Mouse (Mus musculus): Measurements from ENCODE around the gene Gm5800.
"Not testable (repeated sequence)": the region's sequence is repeated elsewhere in the genome, so short reads cannot be mapped to it uniquely, and the experiment has no call there.

Gm5800 gene

DNA sequence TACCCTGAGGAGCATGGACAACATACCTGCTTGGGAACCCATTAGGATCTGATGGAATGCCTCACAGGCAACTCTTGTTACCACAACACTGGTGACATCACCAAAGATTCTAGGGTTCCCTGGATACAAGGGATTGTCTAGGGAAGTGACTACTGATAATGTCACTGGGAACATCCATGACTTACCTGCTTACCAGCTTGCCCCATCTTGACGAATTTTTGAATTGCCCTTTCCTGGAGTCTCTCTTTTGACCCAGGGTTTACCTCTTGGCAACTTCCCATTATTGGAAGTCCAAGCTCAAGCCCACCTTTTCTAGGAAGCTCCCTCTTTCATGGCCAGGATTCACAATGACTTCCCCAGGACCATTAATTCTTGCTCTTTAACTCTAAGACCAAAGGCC lies at the start of gene Gm5800:
Gene Gm5800, minus strand, starts transcription at position 101 of the 400 bp plus-strand sequence.
- DNase-seq (ENCODE audit: low read depth, low spot score) = no peak

DNA sequence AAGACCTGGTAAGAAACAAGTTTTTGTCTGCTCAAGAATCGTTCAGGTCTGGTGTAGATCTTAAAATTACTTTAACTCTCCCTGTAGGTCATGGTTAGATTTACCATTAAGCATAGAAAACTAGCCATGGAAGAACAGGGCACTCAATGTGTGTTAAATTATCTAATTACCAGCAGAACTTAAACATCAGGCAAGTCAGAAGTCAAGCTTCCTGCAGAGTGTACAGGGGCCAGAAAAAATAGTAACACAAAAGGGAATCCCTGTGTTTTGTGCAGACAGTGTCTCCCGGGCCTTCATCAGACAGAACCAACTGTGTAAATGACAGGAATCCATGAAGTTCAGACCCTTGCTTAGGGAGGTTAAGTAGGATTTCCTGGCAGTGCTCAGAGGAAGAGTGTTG lies 39.0 kb upstream of the Gm5800 start:
- no peak for DNase-seq (ENCODE audit: low read depth, low spot score)

GRCm38 (mm10) chr14:51740347-51741170 lies 23.6 kb upstream of the Gm5800 start:
- DNase-seq (ENCODE audit: low read depth, low spot score) = no peak

DNA sequence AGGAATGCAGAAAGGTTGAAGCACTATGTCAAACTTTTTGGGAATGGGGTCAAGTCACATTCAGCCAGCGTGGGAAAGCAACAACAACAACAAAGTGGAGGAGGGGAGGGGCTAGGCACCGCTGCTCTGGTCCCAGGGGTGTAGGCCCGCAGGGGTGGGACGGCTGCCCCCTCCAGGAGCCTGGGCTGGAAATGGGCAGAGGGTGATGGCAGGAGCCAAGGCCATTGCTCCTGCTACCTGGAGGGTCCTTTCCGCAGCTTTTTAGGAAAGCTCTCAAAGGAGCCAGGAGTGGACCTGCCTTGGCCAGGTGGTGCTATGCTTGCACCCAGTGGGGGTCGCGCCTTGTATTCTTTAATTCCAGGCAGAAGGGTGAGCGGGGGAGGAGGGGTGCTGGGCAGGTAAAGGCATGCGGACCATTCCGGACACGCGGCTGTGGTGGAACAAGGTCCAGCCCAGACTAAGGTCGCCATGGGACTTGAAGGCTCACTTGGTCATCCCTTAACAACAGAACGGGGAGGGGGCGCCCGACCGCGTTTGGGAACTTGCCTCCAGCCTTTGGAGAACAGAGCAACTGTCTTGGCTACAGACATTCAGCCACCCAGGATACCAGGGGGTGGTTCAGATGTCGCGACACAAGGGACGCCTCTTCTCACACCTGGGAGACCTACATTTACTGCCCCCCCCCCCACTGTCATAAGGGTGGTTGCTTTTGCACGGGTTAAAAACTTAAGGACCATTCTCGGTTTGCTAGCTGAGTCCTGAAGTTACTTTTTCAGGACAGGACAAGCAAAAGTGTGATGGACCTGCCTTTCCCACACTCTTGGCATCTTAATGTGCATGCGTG lies 22.4 kb upstream of the Gm5800 start:
- DNase-seq (ENCODE audit: low read depth, low spot score) = no peak

DNA sequence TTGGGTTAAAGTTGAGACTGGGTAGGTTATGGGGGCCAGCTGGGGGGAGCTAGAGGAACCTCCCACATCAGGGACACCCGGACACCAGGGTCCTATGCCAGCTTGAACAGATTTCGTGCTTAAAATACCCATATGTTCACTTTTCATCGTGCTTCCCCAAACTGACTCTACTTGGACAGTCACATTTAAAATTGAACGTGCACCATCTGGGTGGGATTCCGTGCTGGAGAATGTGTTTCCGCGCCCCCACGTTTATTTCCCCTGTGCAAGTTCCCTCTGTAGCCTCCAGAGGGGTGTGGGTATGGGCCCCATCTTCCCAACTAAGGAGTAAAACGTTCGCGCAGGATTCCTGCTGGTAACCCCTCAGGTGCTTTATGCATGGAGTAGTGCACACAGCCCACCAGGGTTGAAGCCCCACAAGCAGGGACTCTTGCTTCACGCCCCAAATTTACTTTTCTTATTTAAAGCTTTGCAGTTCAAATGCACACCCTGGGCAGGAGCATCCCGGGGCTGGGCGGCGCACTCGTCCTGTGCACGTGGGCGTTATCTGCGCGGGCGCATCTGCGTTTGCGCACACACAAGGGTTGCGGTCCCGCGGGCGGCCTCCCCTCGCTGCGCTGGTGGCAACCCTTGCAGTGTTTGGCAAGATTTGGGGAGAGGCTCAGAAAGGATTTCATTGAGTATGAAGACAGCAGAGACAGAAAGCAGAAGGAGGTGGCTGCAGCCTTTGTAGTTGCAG lies 21.6 kb upstream of the Gm5800 start:
- DNase-seq (ENCODE audit: low read depth, low spot score) = no peak

DNA sequence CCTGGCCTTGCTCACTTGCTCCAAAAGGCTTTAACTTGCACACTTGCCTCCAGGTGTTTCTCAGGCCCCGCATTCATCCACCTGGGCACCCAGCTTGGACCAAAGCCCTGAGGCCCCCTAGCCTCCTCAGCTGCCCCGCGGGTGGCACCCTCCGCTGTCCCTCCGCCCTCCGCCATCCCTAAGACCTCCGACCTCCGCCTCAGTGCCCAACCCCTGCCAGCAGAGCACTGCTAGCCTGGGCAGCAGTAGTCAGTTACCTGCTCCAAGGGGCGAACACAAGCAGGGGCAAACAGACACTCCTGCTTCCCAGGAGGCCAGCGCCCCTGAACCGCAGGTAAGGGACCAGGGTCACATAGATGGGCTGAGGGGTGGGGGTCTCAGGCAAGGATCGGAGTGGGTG lies 21.0 kb upstream of the Gm5800 start:
- no peak for DNase-seq (ENCODE audit: low read depth, low spot score)

GRCm38 (mm10) chr14:51695368-51695767 lies 21.6 kb downstream of the Gm5800 start, which contains the start of gene Gm17079:
Gene Gm17079 (minus strand): TSS chr14:51695468.
- not testable (repeated sequence) for DNase-seq (ENCODE audit: low read depth, low spot score)

DNA sequence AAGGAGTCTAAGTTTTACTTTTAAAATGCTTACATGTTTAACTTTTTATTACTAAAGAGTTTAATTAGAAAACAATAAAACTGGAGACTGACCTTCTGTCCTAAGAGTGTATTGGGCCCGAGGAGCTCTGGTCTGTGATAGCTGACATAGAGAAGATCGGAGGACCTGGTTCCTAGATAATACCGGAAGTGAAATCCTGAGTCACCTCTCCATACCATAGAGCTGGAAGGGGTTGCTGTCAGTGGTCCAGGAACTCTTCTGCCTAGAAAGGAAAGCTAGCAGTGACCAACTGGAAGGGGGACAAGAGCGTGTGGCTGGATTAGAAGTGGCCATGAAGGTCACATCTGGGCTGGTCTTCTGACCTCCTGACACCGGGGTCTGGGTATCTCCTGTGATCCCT lies 39.7 kb downstream of the Gm5800 start:
- DNase-seq (ENCODE audit: low read depth, low spot score) = no peak
